Comparison of ENCODE assay signal across 24 mouse cellular contexts in the genomic region with DNA sequence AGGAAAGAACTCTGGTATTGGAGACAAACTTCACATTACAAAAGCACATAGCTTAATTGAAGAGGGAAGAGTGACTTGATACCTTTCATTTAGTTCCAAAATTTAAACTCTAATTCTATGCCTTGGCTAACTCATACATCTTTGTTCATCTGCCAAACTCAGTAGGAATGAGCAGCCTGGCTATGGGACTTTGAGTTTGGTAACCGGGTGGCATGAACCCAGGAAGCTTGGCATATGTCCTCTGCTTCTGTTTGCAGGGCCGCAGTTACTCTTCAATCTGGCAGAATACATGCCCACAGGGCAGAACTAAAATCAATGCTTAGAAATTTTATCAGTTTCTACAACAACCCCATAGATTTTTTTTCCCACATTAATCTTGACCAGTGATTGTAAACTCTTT.
"Had no signal": no experiment of that assay in that cellular context is flagged by ENCODE, and none has a peak within 500 bp of the region (broad histone marks: within the 10 kb centered on the region; RNA-seq: fewer than 3 reads in every experiment).

No protein-coding gene starts in this region.

- H3K4me1 ChIP-seq: kidney, embryonic 15.5 days; limb, embryonic 10.5 days; limb, embryonic 13.5 days; midbrain, embryonic 12.5 days; midbrain, embryonic 15.5 days; neural tube, embryonic 12.5 days; neural tube, embryonic 15.5 days had no signal

- DNase-seq: kidney, postnatal 10 days; kidney, postnatal 36 days; layer of hippocampus, postnatal 36 days; liver, postnatal 0 days; lung, embryonic 14.5 days; right cerebral cortex, adult 18-20 months; right cerebral cortex, postnatal 14 days; right cerebral cortex, postnatal 4 days; thymus, adult 2 months; thymus, postnatal 14 days; thymus, postnatal 4 days had no signal

- H3K4me3 ChIP-seq: kidney, embryonic 15.5 days; left cerebral cortex, adult 2 months; limb, embryonic 10.5 days; limb, embryonic 13.5 days; midbrain, embryonic 12.5 days; midbrain, embryonic 15.5 days; neural tube, embryonic 12.5 days; neural tube, embryonic 15.5 days had no signal

- H3K4me2 ChIP-seq: kidney, embryonic 15.5 days; limb, embryonic 13.5 days; liver, embryonic 11.5 days; lung, embryonic 14.5 days; midbrain, embryonic 12.5 days; midbrain, embryonic 15.5 days; neural tube, embryonic 12.5 days; neural tube, embryonic 15.5 days had no signal

- H3K36me3 ChIP-seq: kidney, embryonic 15.5 days; limb, embryonic 10.5 days; limb, embryonic 13.5 days; midbrain, embryonic 12.5 days; midbrain, embryonic 15.5 days; neural tube, embryonic 12.5 days; neural tube, embryonic 15.5 days had no signal

- H3K27ac ChIP-seq: kidney, embryonic 15.5 days; left cerebral cortex, adult 2 months; limb, embryonic 10.5 days; limb, embryonic 13.5 days; liver, embryonic 14.5 days; macrophage; midbrain, embryonic 12.5 days; midbrain, embryonic 15.5 days; neural tube, embryonic 12.5 days; neural tube, embryonic 15.5 days; stomach, postnatal 0 days had no signal

- H3K27me3 ChIP-seq: kidney, embryonic 15.5 days; limb, embryonic 13.5 days; midbrain, embryonic 12.5 days; midbrain, embryonic 15.5 days; neural tube, embryonic 12.5 days; neural tube, embryonic 15.5 days had no signal

- H3K9me3 ChIP-seq: kidney, embryonic 15.5 days; limb, embryonic 10.5 days; limb, embryonic 13.5 days; midbrain, embryonic 12.5 days; midbrain, embryonic 15.5 days; neural tube, embryonic 12.5 days; neural tube, embryonic 15.5 days had no signal

- ATAC-seq: liver, postnatal 0 days; lung, postnatal 0 days; midbrain, embryonic 15.5 days had no signal

- H3K9ac ChIP-seq: kidney, embryonic 15.5 days; limb, embryonic 13.5 days; liver, embryonic 14.5 days; liver, postnatal 0 days; lung, embryonic 14.5 days; midbrain, embryonic 12.5 days; midbrain, embryonic 15.5 days; neural tube, embryonic 12.5 days; neural tube, embryonic 15.5 days had no signal
